Mouse (Mus musculus) retina, embryonic 14.5 days (tissue): ENCODE results near the gene Pkd1.

Experiments
- DNase-seq: peaks from one replicate; pipeline ENCODE4 v3.0.0-alpha.2; 2015; ENCODE audit warnings: low spot score

Gene Pkd1

GRCm38 (mm10) chr17:24608370-24608769 is 58.7 kb downstream of the Pkd1 start:
- no peak for DNase-seq

GRCm38 (mm10) chr17:24608874-24609273 is 59.2 kb downstream of the Pkd1 start:
- no peak for DNase-seq

- DNase-seq: no peak
Measured at GRCm38 (mm10) chr17:24610711-24611110, 61.1 kb downstream of the Pkd1 start.

GRCm38 (mm10) chr17:24617561-24618194 is 68.0 kb downstream of the Pkd1 start:
- DNase-seq: no peak

GRCm38 (mm10) chr17:24625472-24625871 is 75.8 kb downstream of the Pkd1 start:
- no peak for DNase-seq

GRCm38 (mm10) chr17:24628646-24629045 is 79.0 kb downstream of the Pkd1 start:
- peak; percentile 90 for DNase-seq

GRCm38 (mm10) chr17:24630072-24630471 is 80.4 kb downstream of the Pkd1 start:
- no peak for DNase-seq

GRCm38 (mm10) chr17:24632167-24632812 is 82.7 kb downstream of the Pkd1 start, which contains the start of the genes Tsc2 and Nthl1:
TSS of gene Tsc2 (minus strand) at chr17:24632630.
TSS of gene Nthl1 (plus strand) at chr17:24632680.
- DNase-seq: peak; percentile 90

- DNase-seq: no peak
Measured at GRCm38 (mm10) chr17:24632813-24633449, 83.3 kb downstream of the Pkd1 start.

- no peak for DNase-seq
Measured at GRCm38 (mm10) chr17:24633831-24634230, 84.2 kb downstream of the Pkd1 start.

- DNase-seq: no peak
Measured at GRCm38 (mm10) chr17:24635024-24635423, 85.4 kb downstream of the Pkd1 start.

GRCm38 (mm10) chr17:24635694-24636093 is 86.1 kb downstream of the Pkd1 start:
- DNase-seq: no peak

GRCm38 (mm10) chr17:24636781-24637481 is 87.3 kb downstream of the Pkd1 start:
- no peak for DNase-seq

- no peak for DNase-seq
Measured at GRCm38 (mm10) chr17:24638214-24638613, 88.6 kb downstream of the Pkd1 start.

GRCm38 (mm10) chr17:24638840-24639239 is 89.2 kb downstream of the Pkd1 start:
- no peak for DNase-seq

GRCm38 (mm10) chr17:24639571-24639988 is 89.9 kb downstream of the Pkd1 start:
- no peak for DNase-seq

- no peak for DNase-seq
Measured at GRCm38 (mm10) chr17:24640119-24640518, 90.5 kb downstream of the Pkd1 start.

- DNase-seq: no peak
Measured at GRCm38 (mm10) chr17:24640581-24640980, 90.9 kb downstream of the Pkd1 start.

GRCm38 (mm10) chr17:24641944-24642343 is 92.3 kb downstream of the Pkd1 start:
- no peak for DNase-seq

- DNase-seq: no peak
Measured at GRCm38 (mm10) chr17:24642791-24643343, 93.2 kb downstream of the Pkd1 start.

- no peak for DNase-seq
Measured at GRCm38 (mm10) chr17:24644030-24644715, 94.5 kb downstream of the Pkd1 start.
